Mouse (Mus musculus): ENCODE measurements around the gene Upk2.

The Upk2 gene

DNA sequence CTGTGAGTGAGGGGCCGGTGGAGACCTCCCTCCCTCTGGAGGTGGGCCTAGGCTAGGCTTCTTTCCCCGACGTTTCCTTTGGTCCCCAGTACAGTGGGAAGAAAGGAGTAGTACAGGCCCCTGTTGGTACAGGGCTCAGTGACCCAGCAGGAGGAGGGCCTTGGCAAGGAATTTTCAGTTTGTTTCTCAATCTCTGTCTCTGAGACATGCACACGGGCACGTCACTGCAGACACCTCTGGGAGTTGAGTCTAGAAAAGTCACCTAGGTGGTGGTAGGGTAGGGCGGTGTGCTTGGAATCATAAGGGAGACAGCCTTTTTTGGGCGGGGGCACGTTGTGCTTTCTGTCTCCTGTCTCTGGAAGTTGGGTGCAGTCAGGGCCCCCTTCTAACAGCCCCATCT, 33.6 kb upstream of the Upk2 start:
- peak; percentile 15 for DNase-seq (ENCODE audit: low spot score)

DNA sequence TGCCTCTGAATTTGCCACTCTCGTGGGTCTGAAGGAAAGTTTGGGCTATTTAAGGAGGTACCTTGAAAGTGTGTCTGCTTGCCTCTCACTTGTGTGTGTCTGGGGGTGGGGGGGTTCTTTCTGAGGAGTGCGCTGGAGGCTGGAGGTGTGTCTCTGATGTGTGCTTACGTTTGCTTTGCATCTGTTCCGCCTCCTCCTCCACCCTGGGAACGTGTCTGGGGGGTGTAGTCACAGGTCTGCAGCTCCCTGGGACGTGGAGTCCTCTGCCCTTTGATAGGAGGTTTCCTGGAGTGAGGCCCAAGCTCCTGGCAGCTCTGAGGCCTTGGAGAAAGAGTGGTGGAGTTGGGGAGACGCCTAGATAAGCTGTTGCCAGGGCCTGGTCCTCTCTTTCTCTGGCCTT, 32.7 kb upstream of the Upk2 start:
- peak; percentile 41 for DNase-seq (ENCODE audit: low spot score)

- peak; percentile 13 for DNase-seq (ENCODE audit: low spot score)
Observed at GRCm38 (mm10) chr9:44486741-44487421, 32.1 kb upstream of the Upk2 start.

DNA sequence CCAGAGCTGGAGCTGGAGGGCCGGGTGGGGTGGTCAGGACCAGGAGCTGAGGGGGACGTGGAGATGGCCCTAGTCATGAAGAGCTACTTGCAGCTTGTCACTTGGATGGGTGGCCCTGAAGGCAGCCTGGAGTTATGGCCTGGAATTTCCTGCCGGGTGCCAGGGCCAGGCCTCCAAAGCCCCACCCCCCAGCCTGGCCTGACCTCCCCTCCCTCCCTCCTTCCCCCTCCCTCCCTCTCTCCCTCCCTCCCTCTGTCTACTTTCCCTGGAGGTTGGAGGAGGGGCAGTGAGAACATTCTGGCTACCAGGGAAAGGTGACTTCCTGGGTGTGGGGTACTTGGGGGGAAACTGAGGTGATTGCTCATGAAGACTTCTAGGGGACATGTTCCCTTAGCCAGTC, 31.6 kb upstream of the Upk2 start:
- DNase-seq (ENCODE audit: low spot score): no peak

DNA sequence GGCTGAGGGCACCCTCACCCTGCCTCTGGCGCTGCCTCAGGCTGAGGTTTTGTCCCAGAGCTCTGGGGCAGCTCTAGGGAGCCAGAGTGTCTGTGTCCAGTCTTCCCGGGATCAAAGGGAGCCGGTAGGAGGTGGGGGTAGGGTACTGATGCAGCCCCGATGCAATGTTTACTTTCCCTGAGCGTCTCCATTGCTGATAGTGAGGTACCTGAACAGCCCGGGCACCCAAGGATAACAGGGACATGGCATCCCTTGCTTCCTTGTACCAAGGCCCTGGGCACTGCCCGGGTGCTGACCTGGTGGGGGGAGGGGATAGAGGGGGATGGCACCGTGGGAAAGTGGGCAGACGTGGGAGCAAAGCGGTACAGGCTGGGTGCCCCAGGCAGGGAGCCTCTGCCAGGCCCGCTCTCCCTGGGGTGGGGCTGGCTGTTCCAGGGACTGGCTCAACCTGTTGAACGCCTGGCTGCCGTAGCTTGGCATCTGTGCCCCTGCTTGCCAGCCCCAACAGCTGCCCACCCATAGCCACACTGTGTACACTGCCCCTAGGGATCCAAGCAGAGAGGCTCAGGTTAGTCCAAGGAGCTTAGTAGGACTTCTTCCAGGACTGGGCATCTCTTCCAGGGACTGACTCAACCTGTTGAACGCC, 30.9 kb upstream of the Upk2 start:
- no peak for DNase-seq (ENCODE audit: low spot score)

- no peak for DNase-seq (ENCODE audit: low spot score)
Observed at GRCm38 (mm10) chr9:44485105-44485515, 30.3 kb upstream of the Upk2 start.

DNA sequence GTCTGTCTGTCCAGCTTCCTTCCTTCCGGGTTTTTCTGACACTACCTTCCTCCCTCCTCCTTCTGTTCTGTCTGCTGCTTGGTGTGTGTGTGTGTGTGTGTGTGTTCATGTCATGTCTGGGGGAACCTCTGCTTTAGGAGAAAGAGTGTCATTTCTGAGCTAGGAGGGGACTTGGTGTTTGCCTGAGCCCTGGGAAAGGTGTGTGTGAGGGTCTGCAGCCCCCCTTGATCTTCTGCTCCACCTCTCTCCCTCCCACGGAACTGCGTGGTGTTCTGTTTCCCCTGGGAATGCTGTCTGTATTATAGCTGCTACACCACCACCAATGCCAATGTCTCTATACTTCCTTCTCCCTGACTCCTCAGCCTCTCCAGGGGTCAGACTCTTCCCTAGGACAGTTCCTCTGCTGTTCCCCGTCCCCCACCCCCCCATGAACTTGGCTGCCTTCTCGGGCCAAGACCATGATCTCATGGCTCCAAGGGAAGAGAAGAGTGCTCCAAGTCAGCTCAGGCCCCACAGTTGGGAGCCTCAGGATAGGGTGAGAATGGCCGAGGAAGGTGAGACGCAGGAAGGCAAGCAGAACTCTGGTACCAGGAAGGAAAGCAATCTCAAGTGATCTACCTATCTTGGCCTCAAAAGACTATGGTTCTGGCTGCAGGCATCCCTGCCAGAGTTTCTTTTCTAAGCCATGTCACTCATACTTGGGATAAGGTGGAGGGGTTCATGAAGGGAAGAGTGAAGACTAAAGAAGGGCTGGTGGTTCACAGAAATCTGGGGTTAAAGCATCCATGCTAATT, 29.7 kb upstream of the Upk2 start:
- no peak for DNase-seq (ENCODE audit: low spot score)

- no peak for DNase-seq (ENCODE audit: low spot score)
Observed at GRCm38 (mm10) chr9:44483510-44484044, 28.8 kb upstream of the Upk2 start.

- DNase-seq (ENCODE audit: low spot score): no peak
Observed at GRCm38 (mm10) chr9:44483041-44483509, 28.3 kb upstream of the Upk2 start.

- DNase-seq (ENCODE audit: low spot score): peak; percentile 89
Observed at GRCm38 (mm10) chr9:44482552-44482951, 27.8 kb upstream of the Upk2 start, which contains the start of gene Bcl9l. Gene Bcl9l, plus strand, starts transcription at chr9:44482825.

- DNase-seq (ENCODE audit: low spot score): no peak
Observed at GRCm38 (mm10) chr9:44482112-44482511, 27.3 kb upstream of the Upk2 start.

DNA sequence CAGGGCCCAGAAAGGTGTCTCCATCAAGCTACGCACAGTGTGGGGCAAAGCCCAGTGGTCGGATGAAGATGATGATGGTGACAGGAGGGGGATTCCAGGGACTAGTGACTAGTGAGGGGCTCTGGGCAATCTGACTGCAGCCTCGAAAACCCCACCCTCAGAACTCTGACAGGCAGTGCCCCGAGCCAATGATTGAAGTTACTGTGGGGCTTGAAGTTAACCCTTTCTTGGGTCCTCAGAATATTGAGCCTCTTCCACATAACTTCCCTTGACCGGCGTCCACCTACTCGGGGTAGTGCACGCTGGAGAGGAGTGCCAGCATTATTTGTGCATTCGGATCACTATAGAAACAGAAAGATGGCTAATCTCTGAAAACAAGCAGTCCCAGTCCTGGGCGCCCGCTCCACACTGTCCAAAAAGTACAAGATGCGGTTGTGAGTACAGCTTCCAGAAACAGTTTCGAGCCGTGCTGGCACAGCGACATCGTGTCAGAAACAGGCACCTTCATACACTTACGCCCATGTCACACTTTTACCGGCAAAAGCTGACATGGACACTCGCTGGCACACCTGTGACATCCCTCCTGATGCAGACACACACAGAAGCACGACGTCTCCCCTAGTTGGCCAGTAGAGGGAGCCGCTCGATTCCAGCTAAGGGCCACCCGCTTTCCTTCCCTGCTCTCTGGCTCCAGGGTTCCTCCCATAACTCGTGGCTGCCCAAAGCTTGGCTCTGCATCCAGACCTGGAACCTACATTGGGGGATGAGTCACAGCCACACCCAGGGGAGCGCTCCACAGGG, 25.1 kb upstream of the Upk2 start:
- DNase-seq (ENCODE audit: low spot score): peak; percentile 83

GRCm38 (mm10) chr9:44478959-44479605, 24.3 kb upstream of the Upk2 start:
- DNase-seq (ENCODE audit: low spot score): peak; percentile 67

- DNase-seq (ENCODE audit: low spot score): peak; percentile 29
Observed at GRCm38 (mm10) chr9:44478229-44478921, 23.6 kb upstream of the Upk2 start.

GRCm38 (mm10) chr9:44477339-44478228, 22.8 kb upstream of the Upk2 start:
- peak; percentile 21 for DNase-seq (ENCODE audit: low spot score)

GRCm38 (mm10) chr9:44475936-44476335, 21.2 kb upstream of the Upk2 start:
- no peak for DNase-seq (ENCODE audit: low spot score)

DNA sequence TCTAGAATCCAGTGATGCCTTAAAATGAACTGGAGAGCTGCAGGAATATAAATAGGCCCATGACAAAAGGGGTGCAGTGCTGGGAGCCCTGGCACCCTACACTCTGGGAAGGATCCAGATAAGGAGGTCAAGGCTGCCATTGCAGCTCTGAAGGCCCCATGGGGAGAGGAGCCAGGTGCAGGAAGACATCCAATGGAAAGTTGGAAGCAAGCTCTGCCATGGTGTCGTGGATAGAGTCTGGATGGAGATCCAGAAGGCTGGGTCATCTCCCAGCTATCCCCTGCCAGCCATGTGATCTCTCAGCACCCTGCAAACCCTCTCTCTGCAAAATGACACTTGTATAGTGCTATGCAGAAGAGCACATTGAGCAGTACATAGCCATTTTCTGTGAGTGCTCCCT, 19.6 kb upstream of the Upk2 start:
- DNase-seq (ENCODE audit: low spot score): no peak

GRCm38 (mm10) chr9:44473184-44473583, 18.4 kb upstream of the Upk2 start:
- DNase-seq (ENCODE audit: low spot score): no peak

GRCm38 (mm10) chr9:44468800-44469199, 14.0 kb upstream of the Upk2 start:
- no peak for DNase-seq (ENCODE audit: low spot score)

DNA sequence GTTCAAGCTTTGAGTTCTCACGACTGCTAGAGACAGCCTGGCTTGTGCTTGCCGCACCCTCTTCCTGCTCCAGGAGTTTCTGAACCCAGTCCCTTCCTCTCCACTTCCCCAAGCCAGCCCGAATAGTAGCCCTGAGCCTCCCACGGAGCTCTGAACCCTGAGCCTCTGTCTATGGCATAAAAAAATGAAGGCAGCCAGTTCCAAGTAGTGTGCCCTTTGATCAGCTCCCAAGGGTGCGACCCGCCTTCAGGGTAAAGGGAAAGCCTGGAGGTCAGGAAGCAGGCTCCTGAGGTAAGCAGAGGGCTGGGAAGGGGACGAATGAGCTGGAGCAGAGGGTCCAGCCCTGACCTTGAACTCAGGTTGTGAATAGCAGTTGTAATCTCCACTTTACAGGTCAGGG, 13.4 kb upstream of the Upk2 start:
- no peak for DNase-seq (ENCODE audit: low spot score)
